Mouse (Mus musculus): ENCODE data around the gene Rlf. TPM values are rescaled to one million over a fixed set of nuclear protein-coding genes. Genes with fewer than 3 reads are reported as not detected.

The Rlf gene
- polyA plus RNA-seq, 1 experiment from 2014 or later: 17.9 TPM

DNA sequence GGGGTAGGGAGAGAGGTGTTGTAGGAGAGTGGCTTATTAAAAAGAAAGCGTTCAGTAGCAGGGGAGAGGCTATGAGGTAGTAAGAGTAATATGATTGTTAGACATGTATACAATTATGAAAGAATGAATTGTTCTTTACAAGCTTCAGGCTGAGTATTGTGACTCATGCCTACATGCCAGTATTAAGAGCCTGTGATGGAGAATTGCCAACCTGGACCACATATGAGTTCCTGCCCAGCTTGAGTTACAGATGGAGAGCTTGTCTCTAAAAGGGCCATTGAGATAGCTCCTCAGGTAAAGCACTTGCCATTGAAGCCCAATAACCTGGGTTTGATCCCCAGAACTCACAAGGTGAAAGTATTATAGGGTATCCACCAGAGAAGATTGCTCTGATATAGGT is 8.3 kb upstream of the Rlf start:
- no peaks in the 10 kb centered on the region for H3K36me3 ChIP-seq (ENCODE audit: control insufficient read depth, insufficient read depth, low read length)
- no peaks in the 10 kb centered on the region for H3K27me3 ChIP-seq (replicated peaks; ENCODE audit: control insufficient read depth, insufficient read depth, low read length)
- no peak overlapping the region for H3K4me3 ChIP-seq (ENCODE audit: low read depth, low read length)
- H3K4me1 ChIP-seq (ENCODE audit: control insufficient read depth, insufficient read depth, low read length): no peaks in the 10 kb centered on the region
- H3K9ac ChIP-seq (ENCODE audit: low read length): no peak overlapping the region
- H3K9me3 ChIP-seq (replicated peaks; ENCODE audit: control insufficient read depth, low read length): no peaks in the 10 kb centered on the region
- no peak for ATAC-seq
- H3K27ac ChIP-seq (ENCODE audit: low read depth, low read length): no peak overlapping the region
- DNase-seq (ENCODE audit: low spot score): no peak
- no peak overlapping the region for H3K4me2 ChIP-seq (ENCODE audit: low read length)
- WGBS: 77% methylated on average over 1 of the region's 1 CpGs

DNA sequence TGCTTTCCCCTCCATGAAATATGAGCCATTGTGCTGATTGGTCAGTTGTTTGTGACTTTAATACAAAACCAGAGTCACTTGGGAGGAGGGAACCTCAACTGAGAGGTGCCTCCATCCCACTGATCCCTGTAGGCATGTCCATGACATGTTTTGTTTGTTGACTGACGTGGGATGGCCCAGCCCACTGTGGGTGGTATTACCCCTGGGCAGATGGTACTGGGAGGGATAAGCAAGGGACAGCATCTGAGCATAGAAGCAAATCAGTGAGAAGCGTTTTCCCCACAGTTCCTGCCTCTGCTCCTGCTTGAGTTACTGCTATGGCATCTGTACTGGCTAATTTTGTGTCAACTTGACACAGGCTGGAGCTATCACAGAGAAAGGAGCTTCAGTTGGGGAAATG is 1.3 kb upstream of the Rlf start:
- ATAC-seq (no peak), DNase-seq (ENCODE audit: low spot score) (no peak)
- no peaks in the 10 kb centered on the region for H3K27me3 ChIP-seq (replicated peaks; ENCODE audit: control insufficient read depth, insufficient read depth, low read length)
- H3K9ac ChIP-seq (ENCODE audit: low read length): no peak overlapping the region
- no peaks in the 10 kb centered on the region for H3K9me3 ChIP-seq (replicated peaks; ENCODE audit: control insufficient read depth, low read length)
- WGBS: 52% methylated on average over 2 of the region's 2 CpGs
- H3K4me1 ChIP-seq (ENCODE audit: control insufficient read depth, insufficient read depth, low read length): peaks cover 9% of the 10 kb centered on the region
- no peaks in the 10 kb centered on the region for H3K36me3 ChIP-seq (ENCODE audit: control insufficient read depth, insufficient read depth, low read length)
- H3K4me2 ChIP-seq (ENCODE audit: low read length): no peak overlapping the region
- no peak overlapping the region for H3K27ac ChIP-seq (ENCODE audit: low read depth, low read length)
- no peak overlapping the region for H3K4me3 ChIP-seq (ENCODE audit: low read depth, low read length)

DNA sequence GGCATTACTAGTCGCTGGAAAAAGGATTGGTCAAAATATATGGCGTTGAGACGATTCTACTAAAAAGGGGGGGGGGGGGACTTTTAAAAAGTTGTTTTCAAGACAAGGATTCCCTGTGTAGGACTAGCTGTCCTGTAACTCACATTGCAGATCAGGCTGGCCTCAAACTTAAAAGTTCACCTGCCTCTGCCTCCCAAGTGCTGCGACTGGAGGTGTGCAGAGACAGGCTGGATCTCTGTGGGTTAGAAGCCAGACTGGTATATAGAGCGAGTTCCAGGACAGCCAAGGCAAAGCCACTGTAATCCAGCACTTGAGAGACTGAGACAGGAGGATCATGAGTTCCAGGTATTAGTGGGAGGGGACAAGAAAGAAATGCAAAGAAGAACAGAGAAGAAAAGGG is 605 bp upstream of the Rlf start:
- ATAC-seq (peak; percentile 18), DNase-seq (ENCODE audit: low spot score) (no peak)
- H3K36me3 ChIP-seq (ENCODE audit: control insufficient read depth, insufficient read depth, low read length): no peaks in the 10 kb centered on the region
- H3K4me3 ChIP-seq (ENCODE audit: low read depth, low read length): peak overlapping the region; percentile 80
- H3K4me1 ChIP-seq (ENCODE audit: control insufficient read depth, insufficient read depth, low read length): peaks cover 9% of the 10 kb centered on the region
- no peaks in the 10 kb centered on the region for H3K27me3 ChIP-seq (replicated peaks; ENCODE audit: control insufficient read depth, insufficient read depth, low read length)
- H3K9ac ChIP-seq (ENCODE audit: low read length): peak overlapping the region; percentile 93
- no peaks in the 10 kb centered on the region for H3K9me3 ChIP-seq (replicated peaks; ENCODE audit: control insufficient read depth, low read length)
- peak overlapping the region; percentile 76; the same call in 1 of the 2 replicates for H3K27ac ChIP-seq (ENCODE audit: low read depth, low read length)
- H3K4me2 ChIP-seq (ENCODE audit: low read length): peak overlapping the region; percentile 50
- WGBS: 23% methylated on average over 5 of the region's 5 CpGs

DNA sequence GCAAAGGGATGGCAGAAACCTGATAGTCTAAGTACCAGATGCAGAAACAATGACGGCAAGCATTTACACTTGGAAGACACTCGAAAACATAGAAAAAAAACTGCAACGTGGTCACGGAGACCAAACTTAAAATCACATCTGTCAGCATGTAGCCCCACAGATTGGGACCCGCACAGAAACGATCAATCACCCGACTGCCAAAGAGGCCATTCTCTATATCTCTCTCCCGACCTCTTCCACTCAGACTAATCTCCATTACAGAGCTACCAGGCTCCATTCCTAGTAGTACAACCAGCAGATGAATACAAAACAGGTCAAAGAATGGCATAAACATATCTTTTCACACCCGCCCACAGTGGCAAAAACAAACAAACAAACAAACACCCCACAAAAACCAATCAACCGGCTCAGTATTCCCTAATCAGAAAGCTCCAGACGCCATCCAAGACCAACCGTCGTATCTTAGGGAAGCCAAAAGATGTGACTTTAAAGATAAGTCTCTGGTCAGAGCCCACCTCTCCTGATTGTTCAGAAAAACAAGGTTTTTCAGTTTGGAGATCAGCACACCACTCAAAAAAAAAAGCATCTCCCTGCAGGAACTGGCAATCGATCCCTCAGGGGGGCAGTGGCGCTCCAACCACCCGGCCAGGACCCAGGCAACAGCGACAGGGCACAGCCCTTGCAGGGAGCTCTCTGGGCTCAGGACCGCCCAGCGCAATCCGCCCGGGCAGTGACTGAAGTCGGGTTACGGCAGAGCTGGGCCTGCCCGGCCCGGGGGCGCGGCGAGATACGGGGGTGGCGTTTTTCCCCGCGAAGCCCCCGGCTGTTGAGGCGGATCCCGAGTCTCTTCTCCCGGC is 720 bp downstream of the Rlf start:
- Histone ChIP-seq H3K9me3 (replicated peaks; ENCODE audit: control insufficient read depth, low read length) (no peaks in the 10 kb centered on the region), H3K36me3 (ENCODE audit: control insufficient read depth, insufficient read depth, low read length) (no peaks in the 10 kb centered on the region), H3K4me2 (ENCODE audit: low read length) (peak overlapping the region; percentile 88), H3K9ac (ENCODE audit: low read length) (peak overlapping the region; percentile 93), H3K27me3 (replicated peaks; ENCODE audit: control insufficient read depth, insufficient read depth, low read length) (no peaks in the 10 kb centered on the region), H3K27ac (ENCODE audit: low read depth, low read length) (peak overlapping the region; percentile 89), H3K4me1 (ENCODE audit: control insufficient read depth, insufficient read depth, low read length) (peaks cover 9% of the 10 kb centered on the region), H3K4me3 (ENCODE audit: low read depth, low read length) (peak overlapping the region; percentile 80)
- DNase-seq (ENCODE audit: low spot score) (peak; percentile 43), ATAC-seq (peak; percentile 81)
- WGBS: 3% methylated on average over 35 of the region's 36 CpGs

DNA sequence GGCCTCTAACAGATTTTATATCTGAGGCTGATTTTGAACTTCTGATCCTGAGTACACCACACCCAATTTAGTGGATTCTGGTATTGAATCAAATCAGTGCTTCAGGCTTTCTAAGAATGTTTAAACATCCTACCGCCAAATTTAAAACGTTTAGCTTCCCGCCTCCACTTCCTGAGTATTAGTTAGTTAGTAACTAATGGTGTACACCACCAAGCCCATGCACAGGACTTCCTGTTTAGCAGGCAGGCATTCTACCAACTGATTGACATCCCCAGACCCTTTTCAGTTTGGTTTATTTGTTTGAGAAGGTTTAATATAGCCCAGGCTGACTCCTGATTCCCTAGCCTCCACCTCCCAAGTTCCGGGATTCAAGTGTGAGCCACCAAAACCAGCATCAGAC is 6.0 kb downstream of the Rlf start:
- H3K27ac ChIP-seq (ENCODE audit: low read depth, low read length): no peak overlapping the region
- ATAC-seq: no peak
- H3K4me2 ChIP-seq (ENCODE audit: low read length): no peak overlapping the region
- H3K4me3 ChIP-seq (ENCODE audit: low read depth, low read length): no peak overlapping the region
- peaks cover 9% of the 10 kb centered on the region for H3K4me1 ChIP-seq (ENCODE audit: control insufficient read depth, insufficient read depth, low read length)
- WGBS: 90% methylated on average over 4 of the region's 4 CpGs
- H3K9me3 ChIP-seq (replicated peaks; ENCODE audit: control insufficient read depth, low read length): 0 out of 2 replicates have a peak, but pooled peaks cover 2% of the 10 kb centered on the region
- DNase-seq (ENCODE audit: low spot score): no peak
- H3K36me3 ChIP-seq (ENCODE audit: control insufficient read depth, insufficient read depth, low read length): no peaks in the 10 kb centered on the region
- no peak overlapping the region for H3K9ac ChIP-seq (ENCODE audit: low read length)
- H3K27me3 ChIP-seq (replicated peaks; ENCODE audit: control insufficient read depth, insufficient read depth, low read length): no peaks in the 10 kb centered on the region

DNA sequence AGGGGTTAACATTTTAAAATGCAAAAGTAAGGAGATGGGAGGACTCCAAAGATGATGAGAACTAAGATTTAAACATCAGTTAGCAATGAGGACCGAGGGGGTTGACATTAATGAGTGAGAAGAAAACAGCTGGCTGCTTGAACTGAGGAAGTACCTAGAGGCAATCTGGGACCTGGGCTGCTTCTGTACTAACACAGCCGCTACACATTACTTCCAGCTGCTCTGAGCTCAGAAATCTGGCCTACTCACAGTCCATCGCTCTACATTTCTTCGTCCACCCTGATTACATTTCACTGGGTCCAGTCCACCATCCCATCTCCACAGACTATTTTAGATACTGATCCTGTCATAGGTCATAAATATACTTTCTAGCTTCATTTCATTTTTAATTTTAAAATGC is 17.0 kb downstream of the Rlf start:
- Histone ChIP-seq H3K9me3 (replicated peaks; ENCODE audit: control insufficient read depth, low read length) (no peaks in the 10 kb centered on the region), H3K4me3 (ENCODE audit: low read depth, low read length) (no peak overlapping the region), H3K27me3 (replicated peaks; ENCODE audit: control insufficient read depth, insufficient read depth, low read length) (no peaks in the 10 kb centered on the region), H3K4me2 (ENCODE audit: low read length) (no peak overlapping the region), H3K4me1 (ENCODE audit: control insufficient read depth, insufficient read depth, low read length) (no peaks in the 10 kb centered on the region), H3K9ac (ENCODE audit: low read length) (no peak overlapping the region), H3K36me3 (ENCODE audit: control insufficient read depth, insufficient read depth, low read length) (0 out of 2 replicates have a peak, but pooled peaks cover 3% of the 10 kb centered on the region), H3K27ac (ENCODE audit: low read depth, low read length) (no peak overlapping the region)
- WGBS: 89% methylated on average over 4 of the region's 4 CpGs
- no peak for ATAC-seq
- DNase-seq (ENCODE audit: low spot score): no peak

DNA sequence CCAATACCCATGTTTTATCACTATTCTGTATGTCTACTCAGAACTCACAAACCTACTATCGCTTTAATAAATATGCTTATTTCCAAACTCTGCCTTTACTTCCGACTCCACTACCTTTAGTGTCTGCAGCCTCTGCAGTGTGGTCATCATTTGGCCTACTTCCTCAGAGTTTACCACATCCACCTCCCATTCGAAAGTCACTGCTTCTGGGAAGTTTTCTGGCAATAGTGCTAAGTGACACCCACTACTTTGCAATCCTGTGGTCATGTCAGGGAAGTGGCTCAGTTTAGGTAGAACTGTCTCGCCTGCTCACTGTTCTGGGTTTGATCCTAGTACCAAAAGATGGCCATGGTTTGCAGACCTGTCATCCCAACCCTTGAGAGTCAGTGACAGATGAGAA is 17.9 kb downstream of the Rlf start:
- WGBS: 96% methylated on average over 4 of the region's 4 CpGs
- no peak overlapping the region for H3K27ac ChIP-seq (ENCODE audit: low read depth, low read length)
- no peak overlapping the region for H3K4me3 ChIP-seq (ENCODE audit: low read depth, low read length)
- no peaks in the 10 kb centered on the region for H3K4me1 ChIP-seq (ENCODE audit: control insufficient read depth, insufficient read depth, low read length)
- no peak for DNase-seq (ENCODE audit: low spot score)
- H3K9ac ChIP-seq (ENCODE audit: low read length): no peak overlapping the region
- no peaks in the 10 kb centered on the region for H3K27me3 ChIP-seq (replicated peaks; ENCODE audit: control insufficient read depth, insufficient read depth, low read length)
- no peak for ATAC-seq
- H3K9me3 ChIP-seq (replicated peaks; ENCODE audit: control insufficient read depth, low read length): no peaks in the 10 kb centered on the region
- H3K4me2 ChIP-seq (ENCODE audit: low read length): no peak overlapping the region
- 0 out of 2 replicates have a peak, but pooled peaks cover 3% of the 10 kb centered on the region for H3K36me3 ChIP-seq (ENCODE audit: control insufficient read depth, insufficient read depth, low read length)

DNA sequence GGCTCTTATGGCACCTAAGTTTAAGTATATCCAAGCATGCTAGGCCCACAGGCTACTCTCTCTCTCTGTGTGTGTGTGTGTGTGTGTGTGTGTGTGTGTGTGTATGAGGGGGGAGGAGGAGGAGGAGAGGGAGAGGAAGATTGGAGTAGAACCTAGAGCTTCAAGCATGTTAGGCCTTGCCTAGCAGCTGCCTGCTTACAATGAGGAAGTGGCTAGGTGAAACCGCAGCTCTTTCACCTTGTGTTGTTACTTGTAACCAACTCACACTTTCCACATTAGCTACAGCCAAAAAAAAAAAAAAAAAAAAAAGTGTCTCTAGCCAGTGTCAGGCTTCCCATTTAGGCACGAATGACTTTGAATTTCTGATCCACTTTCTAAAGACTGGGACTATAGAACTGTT is 18.7 kb downstream of the Rlf start:
- Histone ChIP-seq H3K4me3 (ENCODE audit: low read depth, low read length) (no peak overlapping the region), H3K4me1 (ENCODE audit: control insufficient read depth, insufficient read depth, low read length) (no peaks in the 10 kb centered on the region), H3K4me2 (ENCODE audit: low read length) (no peak overlapping the region), H3K36me3 (ENCODE audit: control insufficient read depth, insufficient read depth, low read length) (0 out of 2 replicates have a peak, but pooled peaks cover 3% of the 10 kb centered on the region), H3K9ac (ENCODE audit: low read length) (no peak overlapping the region), H3K9me3 (replicated peaks; ENCODE audit: control insufficient read depth, low read length) (no peaks in the 10 kb centered on the region), H3K27me3 (replicated peaks; ENCODE audit: control insufficient read depth, insufficient read depth, low read length) (no peaks in the 10 kb centered on the region), H3K27ac (ENCODE audit: low read depth, low read length) (no peak overlapping the region)
- WGBS: 98% methylated on average over 2 of the region's 2 CpGs
- DNase-seq (ENCODE audit: low spot score) (no peak), ATAC-seq (no peak)

DNA sequence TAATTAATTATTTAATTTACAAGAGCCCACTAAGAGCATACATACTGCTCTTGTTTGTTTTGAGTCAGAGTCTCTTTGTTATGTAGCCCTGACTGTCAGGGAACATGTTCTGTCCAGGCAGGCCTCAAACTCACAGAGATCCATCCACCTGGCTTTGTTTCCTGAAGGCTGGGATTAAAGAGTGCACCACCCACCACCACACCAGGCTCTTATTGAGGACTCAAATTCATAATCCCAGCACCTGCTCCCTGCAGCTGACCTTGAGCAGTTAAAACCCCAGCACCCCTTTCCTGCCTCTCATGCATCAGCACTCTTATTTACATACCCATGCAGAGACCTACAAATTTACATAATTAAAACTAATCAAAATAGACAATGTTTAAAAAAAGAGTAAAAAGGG is 20.1 kb downstream of the Rlf start:
- no peak for ATAC-seq
- H3K27ac ChIP-seq (ENCODE audit: low read depth, low read length): no peak overlapping the region
- H3K4me2 ChIP-seq (ENCODE audit: low read length): no peak overlapping the region
- no peaks in the 10 kb centered on the region for H3K4me1 ChIP-seq (ENCODE audit: control insufficient read depth, insufficient read depth, low read length)
- H3K27me3 ChIP-seq (replicated peaks; ENCODE audit: control insufficient read depth, insufficient read depth, low read length): no peaks in the 10 kb centered on the region
- no peak overlapping the region for H3K4me3 ChIP-seq (ENCODE audit: low read depth, low read length)
- no peak for DNase-seq (ENCODE audit: low spot score)
- no peak overlapping the region for H3K9ac ChIP-seq (ENCODE audit: low read length)
- no peaks in the 10 kb centered on the region for H3K9me3 ChIP-seq (replicated peaks; ENCODE audit: control insufficient read depth, low read length)
- H3K36me3 ChIP-seq (ENCODE audit: control insufficient read depth, insufficient read depth, low read length): 0 out of 2 replicates have a peak, but pooled peaks cover 7% of the 10 kb centered on the region

Measured in forebrain, embryonic 14.5 days (tissue).